11 mouse cellular contexts compared by ENCODE assay signal in genomic region chr7:19700299-19701068, GRCm38 (mm10). TPM values are rescaled to one million over a fixed set of nuclear protein-coding genes. Genes with fewer than 3 reads are reported as not detected.
DNase-seq lines count a peak whose midpoint lies in the region; ATAC-seq and TF ChIP-seq lines count a peak whose summit lies in the region.
"Had no signal": no experiment of that assay in that cellular context is flagged by ENCODE, and none has a peak within 500 bp of the region (broad histone marks: within the 10 kb centered on the region; RNA-seq: fewer than 3 reads in every experiment).

No protein-coding gene starts in this region.

- TF ChIP-seq POLR2A in spleen, adult 2 months (IDR thresholded peaks at IDR 0.05; ENCODE audit: low read depth, low read length) = no peak

- H3K9me3 ChIP-seq in heart, embryonic 13.5 days = no peaks in the 10 kb centered on the region
- H3K9me3 ChIP-seq in intestine, embryonic 16.5 days (ENCODE audit: control insufficient read depth, low read length) = no peaks in the 10 kb centered on the region; the same call in 1 of the 2 replicates
- no peaks in the 10 kb centered on the region for H3K9me3 ChIP-seq in stomach, embryonic 16.5 days (replicated peaks; ENCODE audit: control insufficient read depth, low read length)

- no peak for TF ChIP-seq CTCF in spleen, adult 2 months (IDR thresholded peaks at IDR 0.05; ENCODE audit: extremely low read depth, insufficient read depth, insufficient read length, insufficient replicate concordance)

- no peak for DNase-seq in heart, adult 18-20 months
- peak in 1 of 2 experiments; percentile 25 for DNase-seq in spleen, adult 2 months (ENCODE audit: low read depth in 1 of 2, low spot score in 2 of 2)
- no peak for DNase-seq in spleen, postnatal 4 days (ENCODE audit: low spot score in 2 of 2)
- DNase-seq in frontal cortex, postnatal 10 days (ENCODE audit: low spot score in 2 of 2) = no peak
- no peak for DNase-seq in layer of hippocampus, postnatal 10 days (ENCODE audit: low spot score in 2 of 2)

- H3K9ac ChIP-seq in heart, embryonic 13.5 days = peak overlapping the region; percentile 68; the same call in 1 of the 2 replicates
- H3K9ac ChIP-seq in intestine, embryonic 16.5 days (ENCODE audit: low read depth, low read length) = peak overlapping the region; percentile 42; the same call in 1 of the 2 replicates
- peak overlapping the region; percentile 40 for H3K9ac ChIP-seq in stomach, embryonic 16.5 days (ENCODE audit: low read length)

- ATAC-seq in heart, embryonic 13.5 days (ENCODE audit: extremely low read depth, insufficient number of reproducible peaks, low FRiP score, low TSS enrichment) = no peak; the same call in 1 of the 2 replicates
- ATAC-seq in intestine, embryonic 16.5 days = peak; percentile 57
- no peak for ATAC-seq in stomach, embryonic 16.5 days (ENCODE audit: insufficient read depth, low FRiP score)

- peaks cover 54% of the 10 kb centered on the region for H3K4me1 ChIP-seq in heart, embryonic 13.5 days
- peaks cover 22% of the 10 kb centered on the region for H3K4me1 ChIP-seq in spleen, adult 2 months (ENCODE audit: control insufficient read depth, insufficient read depth, insufficient read length)
- H3K4me1 ChIP-seq in intestine, embryonic 16.5 days (ENCODE audit: control insufficient read depth, insufficient read depth, low read length) = peaks cover 38% of the 10 kb centered on the region
- peaks cover 26% of the 10 kb centered on the region for H3K4me1 ChIP-seq in stomach, embryonic 16.5 days (ENCODE audit: control insufficient read depth, insufficient read depth, low read length)

- no peak overlapping the region for H3K4me3 ChIP-seq in heart, embryonic 13.5 days
- H3K4me3 ChIP-seq in spleen, adult 2 months (ENCODE audit: extremely low read depth, insufficient read depth, insufficient read length) = no peak overlapping the region
- H3K4me3 ChIP-seq in intestine, embryonic 16.5 days (ENCODE audit: low read length) = no peak overlapping the region
- no peak overlapping the region for H3K4me3 ChIP-seq in stomach, embryonic 16.5 days (replicated peaks; ENCODE audit: low read length)

- no peaks in the 10 kb centered on the region for H3K27me3 ChIP-seq in heart, embryonic 13.5 days (replicated peaks)
- no peaks in the 10 kb centered on the region for H3K27me3 ChIP-seq in spleen, adult 2 months (ENCODE audit: control insufficient read depth, insufficient read depth, low read length)
- H3K27me3 ChIP-seq in intestine, embryonic 16.5 days (replicated peaks; ENCODE audit: control insufficient read depth, insufficient read depth, low read length) = no peaks in the 10 kb centered on the region
- H3K27me3 ChIP-seq in stomach, embryonic 16.5 days (ENCODE audit: control insufficient read depth, insufficient read depth, low read length) = no peaks in the 10 kb centered on the region
- H3K27me3 ChIP-seq: Patski had no signal

- H3K36me3 ChIP-seq in heart, embryonic 13.5 days = peaks cover 59% of the 10 kb centered on the region
- H3K36me3 ChIP-seq in spleen, adult 2 months (ENCODE audit: control insufficient read depth, insufficient read depth, low read length) = peaks cover 11% of the 10 kb centered on the region
- peaks cover 8% of the 10 kb centered on the region; the same call in 1 of the 2 replicates for H3K36me3 ChIP-seq in intestine, embryonic 16.5 days (ENCODE audit: control insufficient read depth, insufficient read depth, low read length)
- H3K36me3 ChIP-seq in stomach, embryonic 16.5 days (ENCODE audit: control insufficient read depth, insufficient read depth, low read length) = peaks cover 8% of the 10 kb centered on the region; the same call in 1 of the 2 replicates

- peak overlapping the region; percentile 69 for H3K27ac ChIP-seq in heart, embryonic 13.5 days (replicated peaks)
- H3K27ac ChIP-seq in spleen, adult 2 months (ENCODE audit: insufficient read depth, low read length) = peak overlapping the region; percentile 81
- H3K27ac ChIP-seq in intestine, embryonic 16.5 days (ENCODE audit: low read length) = peak overlapping the region; percentile 83
- H3K27ac ChIP-seq in stomach, embryonic 16.5 days (ENCODE audit: low read length) = peak overlapping the region; percentile 48

- 49% methylated on average over 12 of the region's 12 CpGs for WGBS in heart, embryonic 13.5 days
- WGBS in spleen, adult 2 months = 56% methylated on average over 12 of the region's 12 CpGs
- WGBS in intestine, embryonic 16.5 days = 48% methylated on average over 12 of the region's 12 CpGs
- 53% methylated on average over 12 of the region's 12 CpGs for WGBS in stomach, embryonic 16.5 days

- H3K4me2 ChIP-seq in heart, embryonic 13.5 days = peak overlapping the region; percentile 35
- peak overlapping the region; percentile 30; the same call in 1 of the 2 replicates for H3K4me2 ChIP-seq in intestine, embryonic 16.5 days (ENCODE audit: low read depth, low read length)
- peak overlapping the region; percentile 13; the same call in 1 of the 2 replicates for H3K4me2 ChIP-seq in stomach, embryonic 16.5 days (ENCODE audit: low read depth, low read length)

RNA-seq across cellular contexts. Expression of gene Apoe, which starts 1.5 kb away (rescaled TPM):
- polyA plus RNA-seq in heart, embryonic 13.5 days (2015; fragmentation: Nextera tagmentation; extraction: Ambion mirVana) = 480 and 561 TPM in 2 replicates
- 100 to 1,000 TPM; 270 to 319 TPM for total RNA-seq in heart, adult 18-20 months (2021)
- polyA plus RNA-seq in spleen, adult 2 months (2012; rRNA removed) = 1,613 and 1,762 TPM in 2 replicates
- polyA plus RNA-seq in intestine, embryonic 16.5 days (2015; fragmentation: Nextera tagmentation; extraction: Ambion mirVana) = 314 and 355 TPM in 2 replicates
- polyA plus RNA-seq in stomach, embryonic 16.5 days (2015; fragmentation: Nextera tagmentation; extraction: Ambion mirVana) = 385 and 438 TPM in 2 replicates
- 1,000 to 10,000 TPM; 2,438 to 2,580 TPM for total RNA-seq in layer of hippocampus, postnatal 10 days (2021)

RNA-seq across cellular contexts. Expression of gene Apoc1, which starts 8.0 kb away (rescaled TPM):
- polyA plus RNA-seq in heart, embryonic 13.5 days (2015; fragmentation: Nextera tagmentation; extraction: Ambion mirVana) = 8.8 and 13.9 TPM in 2 replicates
- total RNA-seq in heart, adult 18-20 months (2021) = 10 to 100 TPM in 1 of 2 experiments, under 1 TPM in 1; 0.57 to 19.5 TPM
- polyA plus RNA-seq in spleen, adult 2 months (2012; rRNA removed) = 4.3 and 6.7 TPM in 2 replicates
- 39.5 and 43.2 TPM in 2 replicates for polyA plus RNA-seq in intestine, embryonic 16.5 days (2015; fragmentation: Nextera tagmentation; extraction: Ambion mirVana)
- 38.3 and 53.4 TPM in 2 replicates for polyA plus RNA-seq in stomach, embryonic 16.5 days (2015; fragmentation: Nextera tagmentation; extraction: Ambion mirVana)
- total RNA-seq in layer of hippocampus, postnatal 10 days (2021) = 1 to 10 TPM; 4.3 to 6.5 TPM

RNA-seq across cellular contexts. Expression of gene Tomm40, which starts 14.8 kb away (rescaled TPM):
- 128 and 146 TPM in 2 replicates for polyA plus RNA-seq in heart, embryonic 13.5 days (2015; fragmentation: Nextera tagmentation; extraction: Ambion mirVana)
- total RNA-seq in heart, adult 18-20 months (2021) = 100 to 1,000 TPM in 1 of 2 experiments, 10 to 100 TPM in 1; 98.9 to 110 TPM
- 51.1 and 66.8 TPM in 2 replicates for polyA plus RNA-seq in spleen, adult 2 months (2012; rRNA removed)
- 143 and 157 TPM in 2 replicates for polyA plus RNA-seq in intestine, embryonic 16.5 days (2015; fragmentation: Nextera tagmentation; extraction: Ambion mirVana)
- 65.2 and 81.8 TPM in 2 replicates for polyA plus RNA-seq in stomach, embryonic 16.5 days (2015; fragmentation: Nextera tagmentation; extraction: Ambion mirVana)
- total RNA-seq in layer of hippocampus, postnatal 10 days (2021) = 100 to 1,000 TPM; 113 to 115 TPM

RNA-seq across cellular contexts. Expression of gene Apoc4, which starts 19.2 kb away (rescaled TPM):
- 0.84 and 3.7 TPM in 2 replicates for polyA plus RNA-seq in heart, embryonic 13.5 days (2015; fragmentation: Nextera tagmentation; extraction: Ambion mirVana)
- not detected for total RNA-seq in heart, adult 18-20 months (2021)
- polyA plus RNA-seq in spleen, adult 2 months (2012; rRNA removed) = 0.25 and 0.28 TPM in 2 replicates
- polyA plus RNA-seq in intestine, embryonic 16.5 days (2015; fragmentation: Nextera tagmentation; extraction: Ambion mirVana) = 2.6 and 8.3 TPM in 2 replicates
- 11.4 and 16.8 TPM in 2 replicates for polyA plus RNA-seq in stomach, embryonic 16.5 days (2015; fragmentation: Nextera tagmentation; extraction: Ambion mirVana)
- not detected for total RNA-seq in layer of hippocampus, postnatal 10 days (2021)

RNA-seq across cellular contexts. Expression of gene Gm44805, which starts 19.3 kb away (rescaled TPM):
- 2.9 TPM in 1 of 2 replicates, not detected in the other for polyA plus RNA-seq in heart, embryonic 13.5 days (2015; fragmentation: Nextera tagmentation; extraction: Ambion mirVana)
- not detected for total RNA-seq in heart, adult 18-20 months (2021)
- not detected in 2 replicates for polyA plus RNA-seq in spleen, adult 2 months (2012; rRNA removed)
- polyA plus RNA-seq in intestine, embryonic 16.5 days (2015; fragmentation: Nextera tagmentation; extraction: Ambion mirVana) = not detected in 2 replicates
- polyA plus RNA-seq in stomach, embryonic 16.5 days (2015; fragmentation: Nextera tagmentation; extraction: Ambion mirVana) = 1.2 and 7.2 TPM in 2 replicates
- total RNA-seq in layer of hippocampus, postnatal 10 days (2021) = not detected
- total RNA-seq: megakaryocyte, adult 5-6 weeks had no signal
- polyA plus RNA-seq: gonadal fat pad, adult 2 months; Patski had no signal
